Mouse (Mus musculus): Measurements from ENCODE around the gene Lrmda.

GRCm38 (mm10) chr14:21994061-21994990, 25.2 kb upstream of the Lrmda start:
- TF ChIP-seq POLR2A (IDR thresholded peaks at IDR 0.05; ENCODE audit: extremely low read depth, insufficient read depth, low read length): no peak
- TF ChIP-seq CTCF (IDR thresholded peaks at IDR 0.05; ENCODE audit: low read depth, low read length): no peak

Data from liver, adult 2 months (tissue).